8 mouse cellular contexts compared by ENCODE assay signal in genomic region chr7:141469352-141469751, GRCm38 (mm10). TPM values are rescaled to one million over a fixed set of nuclear protein-coding genes. Genes with fewer than 3 reads are reported as not detected.
DNase-seq lines count a peak whose midpoint lies in the region; ATAC-seq and TF ChIP-seq lines count a peak whose summit lies in the region.

No protein-coding gene starts in this region.

- H3K27me3 ChIP-seq in lung, embryonic 15.5 days, result peaks cover 8% of the 10 kb centered on the region
- H3K27me3 ChIP-seq in forebrain, embryonic 11.5 days (ENCODE audit: control insufficient read depth, insufficient read depth, low read length), result peaks cover 21% of the 10 kb centered on the region
- H3K27me3 ChIP-seq in limb, embryonic 11.5 days (ENCODE audit: control insufficient read depth, insufficient read depth, low read length), result peaks cover 6% of the 10 kb centered on the region
- H3K27me3 ChIP-seq in small intestine, adult 2 months (ENCODE audit: control insufficient read depth, insufficient read depth, low read length), result no peaks in the 10 kb centered on the region

- peaks cover 56% of the 10 kb centered on the region for H3K4me1 ChIP-seq in lung, embryonic 15.5 days
- peaks cover 28% of the 10 kb centered on the region for H3K4me1 ChIP-seq in forebrain, embryonic 11.5 days (replicated peaks; ENCODE audit: control insufficient read depth, insufficient read depth, low read length)
- H3K4me1 ChIP-seq in limb, embryonic 11.5 days (ENCODE audit: control insufficient read depth, insufficient read depth, low read length), result peaks cover 33% of the 10 kb centered on the region
- H3K4me1 ChIP-seq in small intestine, adult 2 months (ENCODE audit: control insufficient read depth, insufficient read depth, insufficient read length, low read length), result peaks cover 36% of the 10 kb centered on the region

- WGBS in lung, embryonic 15.5 days, result 74% methylated on average over 6 of the region's 6 CpGs
- WGBS in forebrain, embryonic 11.5 days, result 84% methylated on average over 6 of the region's 6 CpGs
- WGBS in limb, embryonic 11.5 days, result 89% methylated on average over 6 of the region's 6 CpGs
- WGBS in small intestine, adult 2 months, result 91% methylated on average over 6 of the region's 6 CpGs

- DNase-seq in lung, postnatal 14 days, result no peak
- DNase-seq in forebrain, embryonic 11.5 days (ENCODE audit: low spot score), result no peak
- DNase-seq in limb, embryonic 11.5 days (ENCODE audit: low spot score), result no peak
- no peak for DNase-seq in spleen, postnatal 14 days (ENCODE audit: low spot score in 2 of 2)
- no peak for DNase-seq in gastrocnemius, adult 8-10 months (ENCODE audit: low spot score in 2 of 2)
- DNase-seq in adrenal gland, postnatal 25 days, result no peak

- H3K27ac ChIP-seq in lung, embryonic 15.5 days, result peak overlapping the region; percentile 84
- no peak overlapping the region for H3K27ac ChIP-seq in forebrain, embryonic 11.5 days (ENCODE audit: low read depth, low read length)
- H3K27ac ChIP-seq in limb, embryonic 11.5 days (replicated peaks; ENCODE audit: low read depth, low read length), result no peak overlapping the region
- peak overlapping the region; percentile 87 for H3K27ac ChIP-seq in small intestine, adult 2 months (ENCODE audit: insufficient read depth, low read depth, low read length)

- no peak for TF ChIP-seq POLR2A in small intestine, adult 2 months (IDR thresholded peaks at IDR 0.05; ENCODE audit: low read depth, low read length)

- TF ChIP-seq CTCF in small intestine, adult 2 months (IDR thresholded peaks at IDR 0.05; ENCODE audit: extremely low read depth, insufficient read length, insufficient replicate concordance, low read depth, low read length), result no peak

- H3K9me3 ChIP-seq in lung, embryonic 15.5 days, result no peaks in the 10 kb centered on the region
- no peaks in the 10 kb centered on the region for H3K9me3 ChIP-seq in forebrain, embryonic 11.5 days (ENCODE audit: control insufficient read depth, low read length)
- H3K9me3 ChIP-seq in limb, embryonic 11.5 days (ENCODE audit: control insufficient read depth, low read length), result no peaks in the 10 kb centered on the region

- peak overlapping the region; percentile 61 for H3K4me3 ChIP-seq in lung, embryonic 15.5 days
- peak overlapping the region; percentile 56 for H3K4me3 ChIP-seq in forebrain, embryonic 11.5 days (ENCODE audit: low read depth, low read length)
- no peak overlapping the region for H3K4me3 ChIP-seq in limb, embryonic 11.5 days (ENCODE audit: low read depth, low read length)
- H3K4me3 ChIP-seq in small intestine, adult 2 months (ENCODE audit: low read depth, low read length), result 0 out of 2 replicates have a peak overlapping the region, but pooled peaks have one; percentile 21

- H3K9ac ChIP-seq in lung, embryonic 15.5 days, result peak overlapping the region; percentile 68
- H3K9ac ChIP-seq in forebrain, embryonic 11.5 days (ENCODE audit: low read length), result peak overlapping the region; percentile 78
- H3K9ac ChIP-seq in limb, embryonic 11.5 days (ENCODE audit: low read length), result peak overlapping the region; percentile 55

- ATAC-seq in lung, embryonic 15.5 days (ENCODE audit: borderline replicate concordance, extremely low read depth, low FRiP score, low TSS enrichment), result no peak
- no peak for ATAC-seq in forebrain, embryonic 11.5 days (replicated peaks; ENCODE audit: low FRiP score)
- no peak for ATAC-seq in limb, embryonic 11.5 days (ENCODE audit: insufficient number of reproducible peaks, low FRiP score, low TSS enrichment, low read depth)

- H3K4me2 ChIP-seq in lung, embryonic 15.5 days, result peak overlapping the region; percentile 74
- H3K4me2 ChIP-seq in forebrain, embryonic 11.5 days (ENCODE audit: low read depth, low read length, severe bottlenecking), result peak overlapping the region; percentile 78; the same call in 1 of the 2 replicates
- peak overlapping the region; percentile 78; the same call in 1 of the 2 replicates for H3K4me2 ChIP-seq in limb, embryonic 11.5 days (ENCODE audit: low read depth, severe bottlenecking)

- H3K36me3 ChIP-seq in lung, embryonic 15.5 days, result peaks cover 32% of the 10 kb centered on the region
- peaks cover 3% of the 10 kb centered on the region for H3K36me3 ChIP-seq in forebrain, embryonic 11.5 days (ENCODE audit: control insufficient read depth, insufficient read depth, low read length)
- H3K36me3 ChIP-seq in limb, embryonic 11.5 days (ENCODE audit: control insufficient read depth, insufficient read depth, low read length), result peaks cover 30% of the 10 kb centered on the region
- peaks cover 27% of the 10 kb centered on the region for H3K36me3 ChIP-seq in small intestine, adult 2 months (ENCODE audit: control insufficient read depth, insufficient read depth, low read length)

RNA-seq across cellular contexts. Expression of gene Cd151, which starts 2.2 kb away (rescaled TPM):
- 24.4 and 30.7 TPM in 2 replicates for polyA plus RNA-seq in lung, embryonic 15.5 days (2015; fragmentation: Nextera tagmentation; extraction: Ambion mirVana)
- polyA plus RNA-seq in forebrain, embryonic 11.5 days (2014; fragmentation: Nextera tagmentation; extraction: Ambion mirVana), result 40.3 and 48.6 TPM in 2 replicates
- polyA plus RNA-seq in limb, embryonic 11.5 days (2014; fragmentation: Nextera tagmentation; extraction: Ambion mirVana), result 27.2 and 35.7 TPM in 2 replicates
- polyA plus RNA-seq in small intestine, adult 2 months (2012; rRNA removed), result 209 and 414 TPM in 2 replicates
- total RNA-seq in gastrocnemius, adult 8-10 months (2022), result 10 to 100 TPM; 78.2 to 98.0 (median 86.2) TPM
- total RNA-seq in adrenal gland, postnatal 25 days (2021), result 287 and 310 TPM in 2 replicates

RNA-seq across cellular contexts. Expression of gene Polr2l, which starts 5.6 kb away (rescaled TPM):
- polyA plus RNA-seq in lung, embryonic 15.5 days (2015; fragmentation: Nextera tagmentation; extraction: Ambion mirVana), result 66.9 and 69.2 TPM in 2 replicates
- 73.9 and 78.5 TPM in 2 replicates for polyA plus RNA-seq in forebrain, embryonic 11.5 days (2014; fragmentation: Nextera tagmentation; extraction: Ambion mirVana)
- polyA plus RNA-seq in limb, embryonic 11.5 days (2014; fragmentation: Nextera tagmentation; extraction: Ambion mirVana), result 70.9 and 73.3 TPM in 2 replicates
- polyA plus RNA-seq in small intestine, adult 2 months (2012; rRNA removed), result 29.9 and 30.2 TPM in 2 replicates
- 10 to 100 TPM; 57.4 to 68.5 (median 63.7) TPM for total RNA-seq in gastrocnemius, adult 8-10 months (2022)
- total RNA-seq in adrenal gland, postnatal 25 days (2021), result 89.5 and 102 TPM in 2 replicates

RNA-seq across cellular contexts. Expression of gene Tspan4, which starts 5.7 kb away (rescaled TPM):
- 96.9 and 100 TPM in 2 replicates for polyA plus RNA-seq in lung, embryonic 15.5 days (2015; fragmentation: Nextera tagmentation; extraction: Ambion mirVana)
- polyA plus RNA-seq in forebrain, embryonic 11.5 days (2014; fragmentation: Nextera tagmentation; extraction: Ambion mirVana), result 29.7 and 34.0 TPM in 2 replicates
- 21.2 and 22.3 TPM in 2 replicates for polyA plus RNA-seq in limb, embryonic 11.5 days (2014; fragmentation: Nextera tagmentation; extraction: Ambion mirVana)
- polyA plus RNA-seq in small intestine, adult 2 months (2012; rRNA removed), result 15.7 and 16.1 TPM in 2 replicates
- total RNA-seq in gastrocnemius, adult 8-10 months (2022), result 10 to 100 TPM in 2 of 4 experiments, 1 to 10 TPM in 2; 8.1 to 15.1 (median 11.9) TPM
- total RNA-seq in adrenal gland, postnatal 25 days (2021), result 70.9 and 99.3 TPM in 2 replicates

RNA-seq across cellular contexts. Expression of gene Cracr2b, which starts 8.5 kb away (rescaled TPM):
- polyA plus RNA-seq in lung, embryonic 15.5 days (2015; fragmentation: Nextera tagmentation; extraction: Ambion mirVana), result 35.6 and 40.8 TPM in 2 replicates
- polyA plus RNA-seq in forebrain, embryonic 11.5 days (2014; fragmentation: Nextera tagmentation; extraction: Ambion mirVana), result 3.6 and 5.9 TPM in 2 replicates
- polyA plus RNA-seq in limb, embryonic 11.5 days (2014; fragmentation: Nextera tagmentation; extraction: Ambion mirVana), result 5.3 and 6.8 TPM in 2 replicates
- 32.6 and 57.1 TPM in 2 replicates for polyA plus RNA-seq in small intestine, adult 2 months (2012; rRNA removed)
- total RNA-seq in gastrocnemius, adult 8-10 months (2022), result 10 to 100 TPM in 1 of 4 experiments, 1 to 10 TPM in 3; 3.3 to 11.4 (median 6.9) TPM
- total RNA-seq in adrenal gland, postnatal 25 days (2021), result 9.9 and 13.5 TPM in 2 replicates

RNA-seq across cellular contexts. Expression of gene Pnpla2, which starts 14.4 kb away (rescaled TPM):
- 35.9 and 41.6 TPM in 2 replicates for polyA plus RNA-seq in lung, embryonic 15.5 days (2015; fragmentation: Nextera tagmentation; extraction: Ambion mirVana)
- polyA plus RNA-seq in forebrain, embryonic 11.5 days (2014; fragmentation: Nextera tagmentation; extraction: Ambion mirVana), result 16.9 and 17.9 TPM in 2 replicates
- 11.3 and 12.5 TPM in 2 replicates for polyA plus RNA-seq in limb, embryonic 11.5 days (2014; fragmentation: Nextera tagmentation; extraction: Ambion mirVana)
- 86.0 and 319 TPM in 2 replicates for polyA plus RNA-seq in small intestine, adult 2 months (2012; rRNA removed)
- total RNA-seq in gastrocnemius, adult 8-10 months (2022), result 100 to 1,000 TPM; 250 to 384 (median 284) TPM
- total RNA-seq in adrenal gland, postnatal 25 days (2021), result 538 and 617 TPM in 2 replicates

Comparison
In these comparisons a context has a peak if more than half of its experiments do, and no peak if none do; other contexts are left out.
1. H3K27ac ChIP-seq: peak in lung, embryonic 15.5 days (single experiment) and small intestine, adult 2 months (single experiment); none in forebrain, embryonic 11.5 days (single experiment) and limb, embryonic 11.5 days (single experiment).
2. Peak in every context shown above with its lines, with median percentiles within 50 percentile points of each other: H3K4me2 ChIP-seq and H3K9ac ChIP-seq.